Mouse (Mus musculus) bone marrow, adult 2 months (tissue): Measurements from ENCODE around the gene Mtfr1l.

Experiments
- CTCF ChIP-seq: fragments of 200-500 bp; IDR thresholded peaks from 2 replicates; pipeline ENCODE4 v1.5.1; 2011; ENCODE audit warnings: low read length, control low read depth; ENCODE audit not compliant: control insufficient read depth, insufficient read depth
- POLR2A ChIP-seq: fragments of 200-500 bp; IDR thresholded peaks from 2 replicates; pipeline ENCODE4 v1.6.1; 2011; ENCODE audit warnings: low read depth, mild to moderate bottlenecking, control low read depth, low read length, borderline replicate concordance; ENCODE audit not compliant: control insufficient read depth

- TF ChIP-seq CTCF (no peak), POLR2A (peak; percentile 81; the same call in 1 of the 2 replicates)
Observed at GRCm38 (mm10) chr4:134510845-134511411, 24.3 kb downstream of the Mtfr1l start, which contains the start of gene Aunip.
